Mouse (Mus musculus) forebrain, embryonic 13.5 days (tissue): ENCODE data around the gene Slc16a12. TPM values are rescaled to one million over a fixed set of nuclear protein-coding genes. Genes with fewer than 3 reads are reported as not detected.

ENCODE experiments used
- ATAC-seq: fragments of 200-750 bp; cut with Nextera tagmentation; 2 replicates; pipeline ENCODE4 v1.8.0; 2017
- H3K27ac ChIP-seq: fragments of 300-500 bp; sonication (generic); 2 replicates; pipeline ENCODE4 v1.5.1; 2015; ENCODE audit warnings: inconsistent platforms, mild to moderate bottlenecking, moderate library complexity
- H3K27me3 ChIP-seq: fragments of 300-500 bp; sonication (generic); 2 replicates; pipeline ENCODE4 v1.6.1; 2015; ENCODE audit warnings: mild to moderate bottlenecking, inconsistent platforms
- H3K36me3 ChIP-seq: fragments of 300-500 bp; sonication (generic); 2 replicates; pipeline ENCODE4 v1.6.1; 2015; ENCODE audit warnings: mild to moderate bottlenecking, inconsistent platforms; ENCODE audit not compliant: poor library complexity, severe bottlenecking
- H3K4me1 ChIP-seq: fragments of 300-500 bp; sonication (generic); 2 replicates; pipeline ENCODE4 v1.6.1; 2015; ENCODE audit warnings: inconsistent platforms
- H3K4me2 ChIP-seq: fragments of 300-500 bp; sonication (generic); 2 replicates; pipeline ENCODE4 v1.6.1; 2015; ENCODE audit warnings: inconsistent platforms, mild to moderate bottlenecking, moderate library complexity
- H3K4me3 ChIP-seq: fragments of 300-500 bp; sonication (generic); 2 replicates; pipeline ENCODE4 v1.5.1; 2015; ENCODE audit warnings: mild to moderate bottlenecking, inconsistent platforms
- H3K9ac ChIP-seq: fragments of 300-500 bp; sonication (generic); 2 replicates; pipeline ENCODE4 v1.6.1; 2015; ENCODE audit warnings: mild to moderate bottlenecking, inconsistent platforms
- H3K9me3 ChIP-seq: fragments of 300-500 bp; sonication (generic); replicated peaks from 2 replicates; pipeline ENCODE4 v1.6.1; 2016; ENCODE audit warnings: inconsistent platforms
- WGBS: fragments of 180-500 bp; shearing (Covaris S2); methylation state at CpG from one replicate; pipeline ENCODE4 v1.1.7; 2015; 5-methylcytosine and 5-hydroxymethylcytosine counted together
- microRNA-seq: library from miRNA; unstranded; fragments of <30 nt; microRNA quantifications from one replicate; pipeline ENCODE4, GENCODE M21; 2016
- polyA plus RNA-seq: library from polyadenylated mRNA; unstranded; fragments of >200 nt; fragmentation: Nextera tagmentation; extraction: Ambion mirVana; gene quantifications from 2 replicates; pipeline ENCODE4 v1.2.1, GENCODE M21; 2015

The Slc16a12 gene
- polyA plus RNA-seq, 1 experiment from 2014 or later: 1.8 TPM

DNA sequence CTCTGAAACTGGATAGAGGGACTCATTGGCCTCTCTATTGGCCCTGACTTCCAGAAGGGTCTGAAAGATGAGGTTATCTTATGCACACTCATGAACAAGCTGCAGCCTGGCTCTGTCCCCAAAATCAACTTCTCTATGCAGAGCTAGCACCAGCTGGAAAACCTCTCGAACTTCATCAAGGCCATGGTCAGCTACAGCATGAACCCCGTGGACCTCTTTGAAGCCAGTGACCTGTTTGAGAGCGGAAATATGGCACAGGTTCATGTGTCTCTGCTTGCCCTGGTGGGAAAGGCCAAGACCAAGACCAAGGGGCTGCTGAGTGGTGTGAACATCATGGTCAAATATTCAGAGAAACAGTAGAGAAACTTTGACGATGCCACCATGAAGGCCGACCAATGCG lies 123.3 kb downstream of the Slc16a12 start:
- Histone ChIP-seq H3K9me3 (no peaks in the 10 kb centered on the region), H3K4me1 (no peaks in the 10 kb centered on the region), H3K9ac (no peak overlapping the region), H3K4me3 (no peak overlapping the region), H3K36me3 (no peaks in the 10 kb centered on the region), H3K27me3 (no peaks in the 10 kb centered on the region), H3K27ac (no peak overlapping the region), H3K4me2 (no peak overlapping the region)
- 94% methylated on average over 6 of the region's 6 CpGs for WGBS
- ATAC-seq: no peak

DNA sequence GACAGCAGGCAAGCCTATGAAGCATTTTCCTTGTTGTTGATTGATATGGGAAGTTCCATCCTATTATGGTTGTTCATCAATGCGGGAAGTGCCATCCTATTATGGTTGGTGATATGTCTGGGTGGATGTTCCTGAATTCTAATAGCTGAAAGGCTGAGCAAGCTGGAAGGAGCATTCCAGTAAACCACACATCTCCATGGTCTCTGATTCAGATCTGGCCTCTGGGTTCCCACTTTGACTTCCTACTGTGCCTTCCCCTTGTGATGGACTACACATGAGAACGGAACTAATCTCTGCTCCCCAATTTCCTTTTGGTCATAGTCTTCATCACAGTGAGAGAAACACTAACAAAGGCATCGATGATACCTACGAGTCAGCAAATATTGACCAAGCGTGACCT lies 126.2 kb downstream of the Slc16a12 start:
- Histone ChIP-seq H3K27ac (no peak overlapping the region), H3K4me3 (no peak overlapping the region), H3K9ac (no peak overlapping the region), H3K4me1 (no peaks in the 10 kb centered on the region), H3K9me3 (no peaks in the 10 kb centered on the region), H3K36me3 (no peaks in the 10 kb centered on the region), H3K4me2 (no peak overlapping the region), H3K27me3 (no peaks in the 10 kb centered on the region)
- no peak for ATAC-seq
- 95% methylated on average over 5 of the region's 5 CpGs for WGBS

Small RNAs within 50 kb of the gene (microRNA-seq; reads per million reads assigned to microRNA genes)
- not detected for gene Gm27476

Other genes starting within 250 kb of the Slc16a12 start
- gene Lipa, start 219.8 kb downstream of the Slc16a12 start, polyA plus RNA-seq: 12.7 and 13.6 TPM in 2 replicates
- gene Ifit2, start 196.6 kb downstream of the Slc16a12 start, polyA plus RNA-seq: 5.1 and 6.0 TPM in 2 replicates
- 0.26 and 0.43 TPM in 2 replicates for gene Ifit3, start 163.8 kb downstream of the Slc16a12 start, polyA plus RNA-seq
- gene Ifit1bl1, start 145.3 kb downstream of the Slc16a12 start, polyA plus RNA-seq: 0.36 and 0.40 TPM in 2 replicates
- gene Ifit3b, start 139.3 kb downstream of the Slc16a12 start, polyA plus RNA-seq: not detected in 2 replicates
- 0.05 and 0.08 TPM in 2 replicates for gene Ifit1bl2, start 106.5 kb downstream of the Slc16a12 start, polyA plus RNA-seq
- 0.17 TPM in 1 of 2 replicates, not detected in the other for gene Ifit1, start 106.4 kb downstream of the Slc16a12 start, polyA plus RNA-seq
- gene Pank1, start 132.2 kb upstream of the Slc16a12 start, polyA plus RNA-seq: 5.8 and 6.7 TPM in 2 replicates
- gene Kif20b, start 175.1 kb upstream of the Slc16a12 start, polyA plus RNA-seq: 62.9 and 66.2 TPM in 2 replicates